Mouse (Mus musculus): ENCODE measurements around the gene Cd40. TPM values are rescaled to one million over a fixed set of nuclear protein-coding genes. Genes with fewer than 3 reads are reported as not detected.

The Cd40 gene
- polyA plus RNA-seq, 1 experiment from 2014 or later = 5.6 TPM

DNA sequence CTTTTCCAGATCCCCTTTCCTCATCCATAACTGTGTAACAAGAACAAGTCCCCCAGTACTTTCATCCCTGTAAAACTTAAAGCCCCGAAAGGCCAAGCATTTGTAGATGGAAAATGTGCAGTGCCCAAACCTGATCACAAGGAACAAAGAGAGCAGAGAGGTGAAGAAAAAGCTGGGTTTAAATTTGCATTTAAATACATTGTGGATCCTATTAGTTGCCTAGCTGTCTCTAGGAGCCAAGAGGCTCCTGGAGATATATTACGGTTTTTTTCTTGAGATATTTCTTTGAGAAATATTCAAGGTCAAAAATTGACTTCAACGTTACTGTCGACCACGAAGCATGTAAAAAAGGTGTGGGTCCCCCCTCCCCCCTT is 20.4 kb upstream of the Cd40 start:
- 32% methylated on average over 5 of the region's 5 CpGs for WGBS
- DNase-seq (ENCODE audit: extremely low spot score, low spot score) = no peak
- peak overlapping the region; percentile 100 for H3K27ac ChIP-seq
- H3K9me3 ChIP-seq = no peaks in the 10 kb centered on the region
- H3K4me1 ChIP-seq = peaks cover 40% of the 10 kb centered on the region
- no peaks in the 10 kb centered on the region; the same call in 1 of the 2 replicates for H3K27me3 ChIP-seq (ENCODE audit: poor library complexity, severe bottlenecking)
- peaks cover 10% of the 10 kb centered on the region; the same call in 1 of the 2 replicates for H3K36me3 ChIP-seq (replicated peaks)
- H3K4me3 ChIP-seq = peak overlapping the region; percentile 94

DNA sequence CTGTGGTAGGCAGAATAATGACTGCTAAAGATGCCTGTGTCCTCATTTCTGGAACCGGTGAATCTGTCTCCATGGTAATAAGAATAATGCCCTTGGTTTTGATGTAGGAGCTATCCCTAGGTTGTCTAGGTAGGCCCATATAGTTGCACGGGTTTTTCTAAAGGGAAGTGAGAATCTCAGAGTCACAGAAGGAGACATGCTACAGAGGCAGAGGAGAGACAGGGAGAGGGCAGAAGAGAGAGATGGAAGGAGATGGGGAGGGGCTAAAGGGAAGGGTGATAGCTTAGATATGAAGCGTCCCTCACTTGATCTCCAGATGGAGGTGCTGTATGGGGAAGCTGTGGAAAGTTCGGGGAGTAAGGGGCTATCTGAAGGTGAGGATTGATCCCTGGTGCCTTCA is 18.0 kb upstream of the Cd40 start:
- peaks cover 18% of the 10 kb centered on the region for H3K27me3 ChIP-seq (ENCODE audit: poor library complexity, severe bottlenecking)
- H3K4me1 ChIP-seq = peaks cover 35% of the 10 kb centered on the region
- no peaks in the 10 kb centered on the region for H3K36me3 ChIP-seq (replicated peaks)
- 82% methylated on average over 4 of the region's 4 CpGs for WGBS
- H3K27ac ChIP-seq = no peak overlapping the region
- H3K4me3 ChIP-seq = no peak overlapping the region
- H3K9me3 ChIP-seq = no peaks in the 10 kb centered on the region
- DNase-seq (ENCODE audit: extremely low spot score, low spot score) = no peak

DNA sequence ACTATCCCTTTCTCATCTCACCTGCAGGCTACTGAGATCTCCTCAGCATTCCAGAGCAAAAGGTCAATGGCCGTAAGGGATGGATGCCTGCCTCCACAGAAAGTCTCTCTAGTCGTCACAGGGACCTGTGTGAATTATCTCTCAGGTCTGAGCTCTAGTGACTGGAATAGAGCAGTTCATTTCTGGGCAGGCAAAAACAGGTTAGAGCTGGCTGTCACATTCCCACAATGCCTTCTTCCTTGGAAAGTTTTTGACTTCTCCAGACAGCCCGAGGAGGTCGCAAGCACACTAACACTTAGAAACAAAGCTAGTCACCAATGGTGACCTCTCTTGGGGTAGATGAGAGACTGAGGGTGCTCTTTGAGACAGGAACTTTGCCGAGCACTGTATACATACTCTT is 13.3 kb upstream of the Cd40 start:
- Histone ChIP-seq H3K4me3 (no peak overlapping the region), H3K36me3 (replicated peaks) (no peaks in the 10 kb centered on the region), H3K9me3 (no peaks in the 10 kb centered on the region), H3K27me3 (ENCODE audit: poor library complexity, severe bottlenecking) (peaks cover 29% of the 10 kb centered on the region), H3K4me1 (peaks cover 29% of the 10 kb centered on the region), H3K27ac (no peak overlapping the region)
- 78% methylated on average over 5 of the region's 5 CpGs for WGBS
- DNase-seq (ENCODE audit: extremely low spot score, low spot score) = no peak

DNA sequence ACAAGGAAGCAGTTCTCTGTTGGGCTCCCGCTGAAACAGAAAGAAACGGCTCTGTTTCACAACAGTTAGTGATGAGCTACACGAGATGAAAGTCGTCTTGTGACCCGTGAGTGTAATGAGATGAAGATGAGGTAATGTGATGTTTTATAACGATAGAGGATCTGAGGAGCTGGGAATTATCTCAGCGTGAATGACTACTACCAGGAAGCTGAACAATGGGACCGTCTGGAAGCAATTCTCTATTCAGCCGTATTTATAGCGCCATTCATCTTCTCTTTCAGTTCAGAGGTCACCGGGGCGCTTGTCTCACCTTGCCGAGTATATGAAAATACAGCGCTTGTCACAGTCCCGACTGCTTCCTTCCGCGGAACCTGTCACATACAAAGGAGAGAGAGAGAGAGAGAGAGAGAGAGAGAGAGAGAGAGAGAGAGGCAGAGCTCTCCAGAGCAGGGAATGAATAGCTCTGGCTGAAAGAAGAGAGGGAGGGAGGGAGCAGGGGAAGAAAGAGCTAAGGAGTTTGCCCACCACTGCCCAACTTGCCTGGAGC is 12.3 kb upstream of the Cd40 start:
- H3K4me3 ChIP-seq = peak overlapping the region; percentile 30
- WGBS = 7% methylated on average over 17 of the region's 17 CpGs
- H3K36me3 ChIP-seq (replicated peaks) = no peaks in the 10 kb centered on the region
- H3K4me1 ChIP-seq = peaks cover 29% of the 10 kb centered on the region
- H3K27me3 ChIP-seq (ENCODE audit: poor library complexity, severe bottlenecking) = peaks cover 29% of the 10 kb centered on the region
- no peak for DNase-seq (ENCODE audit: extremely low spot score, low spot score)
- H3K27ac ChIP-seq = peak overlapping the region; percentile 63
- no peaks in the 10 kb centered on the region for H3K9me3 ChIP-seq

DNA sequence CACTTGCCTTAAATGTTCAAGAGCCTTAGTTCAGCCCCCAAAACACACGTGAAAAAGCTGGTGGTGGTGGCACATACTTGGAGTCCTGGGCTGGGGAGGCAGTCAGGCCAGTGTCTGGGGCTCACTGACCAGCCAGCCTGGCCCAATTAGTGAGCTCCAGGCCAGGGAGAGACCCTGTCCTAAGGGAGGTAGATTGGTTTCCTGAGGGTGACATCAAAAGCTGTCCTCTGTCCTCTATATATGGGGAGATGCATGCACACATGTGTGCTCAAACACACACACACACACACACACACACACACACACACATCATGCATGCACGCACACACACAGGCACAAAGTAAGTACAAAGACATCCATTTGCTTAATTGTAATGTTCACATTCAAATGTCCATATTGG is 11.7 kb upstream of the Cd40 start:
- H3K36me3 ChIP-seq (replicated peaks) = no peaks in the 10 kb centered on the region
- H3K4me1 ChIP-seq = peaks cover 29% of the 10 kb centered on the region
- no peaks in the 10 kb centered on the region for H3K9me3 ChIP-seq
- DNase-seq (ENCODE audit: extremely low spot score, low spot score) = no peak
- H3K4me3 ChIP-seq = peak overlapping the region; percentile 30; the same call in 1 of the 2 replicates
- H3K27ac ChIP-seq = peak overlapping the region; percentile 63
- H3K27me3 ChIP-seq (ENCODE audit: poor library complexity, severe bottlenecking) = peaks cover 29% of the 10 kb centered on the region
- WGBS = 51% methylated on average over 2 of the region's 2 CpGs

DNA sequence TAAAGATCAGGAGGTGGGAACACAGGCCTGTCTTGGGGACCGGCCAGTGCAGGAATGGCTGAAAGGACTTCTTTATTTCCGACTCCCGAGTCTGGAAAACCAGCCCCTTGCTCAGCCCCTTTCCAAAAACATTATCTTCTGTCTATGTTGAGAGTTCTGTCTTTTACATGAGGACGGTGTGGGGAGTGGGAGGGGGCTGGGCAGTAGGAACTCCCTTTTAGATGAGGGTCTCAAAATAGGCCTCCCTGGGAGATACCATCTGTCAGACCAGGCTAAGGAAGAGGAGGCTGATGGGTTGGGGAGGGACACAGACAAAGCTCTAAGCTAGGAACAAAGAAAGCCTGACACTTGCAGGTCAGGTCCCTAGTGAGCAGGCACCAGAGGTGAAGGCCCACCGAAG is 6.4 kb upstream of the Cd40 start:
- peaks cover 8% of the 10 kb centered on the region; the same call in 1 of the 2 replicates for H3K27me3 ChIP-seq (ENCODE audit: poor library complexity, severe bottlenecking)
- no peak for DNase-seq (ENCODE audit: extremely low spot score, low spot score)
- no peak overlapping the region for H3K4me3 ChIP-seq
- no peaks in the 10 kb centered on the region for H3K36me3 ChIP-seq (replicated peaks)
- peaks cover 27% of the 10 kb centered on the region for H3K4me1 ChIP-seq
- no peaks in the 10 kb centered on the region for H3K9me3 ChIP-seq
- WGBS = 69% methylated on average over 5 of the region's 5 CpGs
- H3K27ac ChIP-seq = 0 out of 2 replicates have a peak overlapping the region, but pooled peaks have one; percentile 9

DNA sequence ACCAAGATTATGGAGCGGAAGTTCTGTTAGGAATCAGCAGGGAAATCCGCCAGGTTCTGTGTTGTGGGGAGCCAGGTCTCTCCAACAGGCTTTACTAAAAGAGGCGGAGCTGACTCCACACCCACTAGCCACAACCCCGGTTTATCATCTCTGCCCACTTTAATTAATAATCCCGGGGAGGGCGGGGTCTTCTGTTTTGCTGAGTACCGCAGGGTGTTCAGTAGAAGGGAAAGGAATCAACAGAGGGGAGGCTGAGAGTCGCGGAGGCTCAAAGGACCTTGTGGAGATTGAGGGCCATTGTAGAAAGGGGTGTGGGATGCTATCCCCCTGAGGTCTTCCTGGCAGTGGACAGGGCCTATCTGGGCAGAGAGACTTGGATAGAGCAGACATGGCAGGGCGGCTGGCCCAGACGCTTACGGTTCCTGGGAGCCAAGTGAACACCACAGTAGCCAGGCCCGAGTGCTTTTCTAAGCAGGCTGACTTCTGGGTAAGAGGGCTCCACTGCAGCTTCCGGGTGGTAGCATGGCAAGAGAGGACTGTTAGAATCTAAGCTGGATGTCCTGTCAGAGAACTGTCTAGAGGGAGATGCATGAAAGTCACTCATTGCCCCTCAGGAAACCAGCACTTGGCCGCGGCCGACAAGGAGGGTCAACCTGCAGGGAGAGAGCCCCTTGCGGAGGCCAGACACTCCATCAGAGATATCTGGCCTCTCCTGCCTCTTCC is 4.4 kb upstream of the Cd40 start:
- peak overlapping the region; percentile 26; the same call in 1 of the 2 replicates for H3K27ac ChIP-seq
- H3K4me3 ChIP-seq = no peak overlapping the region
- 70% methylated on average over 18 of the region's 18 CpGs for WGBS
- peaks cover 36% of the 10 kb centered on the region for H3K4me1 ChIP-seq
- H3K9me3 ChIP-seq = no peaks in the 10 kb centered on the region
- DNase-seq (ENCODE audit: extremely low spot score, low spot score) = no peak
- H3K27me3 ChIP-seq (ENCODE audit: poor library complexity, severe bottlenecking) = peaks cover 23% of the 10 kb centered on the region
- H3K36me3 ChIP-seq (replicated peaks) = no peaks in the 10 kb centered on the region

DNA sequence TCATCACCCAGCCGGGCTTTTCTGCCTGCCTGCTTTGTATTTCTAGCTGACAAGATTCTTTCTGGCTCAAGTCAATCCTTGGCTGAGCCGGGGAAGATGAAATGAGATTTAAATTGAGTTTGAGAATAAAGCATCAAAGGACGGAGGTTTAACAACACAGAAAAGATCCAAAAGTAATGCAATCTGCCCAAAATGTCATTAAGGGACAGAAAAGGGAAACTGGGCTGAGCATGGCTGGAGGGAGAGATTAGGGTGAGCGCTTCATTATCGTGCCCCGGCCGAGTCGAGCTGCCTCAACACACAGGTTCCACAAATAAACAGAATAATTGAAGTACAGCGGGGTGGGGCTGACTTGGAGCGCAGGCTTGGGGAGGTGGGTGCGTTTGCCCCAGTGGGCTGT is 3.9 kb upstream of the Cd40 start:
- Histone ChIP-seq H3K27me3 (ENCODE audit: poor library complexity, severe bottlenecking) (peaks cover 29% of the 10 kb centered on the region), H3K9me3 (no peaks in the 10 kb centered on the region), H3K36me3 (replicated peaks) (no peaks in the 10 kb centered on the region), H3K4me3 (no peak overlapping the region), H3K4me1 (peaks cover 42% of the 10 kb centered on the region), H3K27ac (peak overlapping the region; percentile 26; the same call in 1 of the 2 replicates)
- DNase-seq (ENCODE audit: extremely low spot score, low spot score) = no peak
- 26% methylated on average over 11 of the region's 11 CpGs for WGBS

DNA sequence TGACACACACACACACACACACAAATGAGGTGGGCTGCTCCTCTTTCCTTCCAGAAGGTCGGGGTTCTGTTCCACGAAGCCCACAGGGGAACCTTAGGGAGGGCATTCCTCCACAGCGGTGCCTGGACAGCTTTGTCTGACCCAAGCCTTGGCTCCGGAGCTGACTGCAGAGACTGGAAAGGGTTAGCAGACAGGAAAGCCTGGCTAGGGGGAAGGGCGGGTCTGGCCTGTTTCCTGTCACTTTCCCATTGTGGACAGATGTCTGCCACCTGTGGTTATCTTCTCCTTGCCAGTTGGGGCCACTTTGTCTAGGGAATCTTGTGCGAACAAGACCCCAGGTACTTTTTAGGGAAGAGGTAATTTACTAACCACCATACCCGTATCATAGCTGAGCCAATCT is 478 bp downstream of the Cd40 start:
- WGBS = 10% methylated on average over 7 of the region's 7 CpGs
- H3K27ac ChIP-seq = peak overlapping the region; percentile 70
- H3K4me3 ChIP-seq = peak overlapping the region; percentile 46
- peaks cover 44% of the 10 kb centered on the region for H3K27me3 ChIP-seq (ENCODE audit: poor library complexity, severe bottlenecking)
- no peak for DNase-seq (ENCODE audit: extremely low spot score, low spot score)
- H3K36me3 ChIP-seq (replicated peaks) = no peaks in the 10 kb centered on the region
- peaks cover 43% of the 10 kb centered on the region for H3K4me1 ChIP-seq
- H3K9me3 ChIP-seq = no peaks in the 10 kb centered on the region

DNA sequence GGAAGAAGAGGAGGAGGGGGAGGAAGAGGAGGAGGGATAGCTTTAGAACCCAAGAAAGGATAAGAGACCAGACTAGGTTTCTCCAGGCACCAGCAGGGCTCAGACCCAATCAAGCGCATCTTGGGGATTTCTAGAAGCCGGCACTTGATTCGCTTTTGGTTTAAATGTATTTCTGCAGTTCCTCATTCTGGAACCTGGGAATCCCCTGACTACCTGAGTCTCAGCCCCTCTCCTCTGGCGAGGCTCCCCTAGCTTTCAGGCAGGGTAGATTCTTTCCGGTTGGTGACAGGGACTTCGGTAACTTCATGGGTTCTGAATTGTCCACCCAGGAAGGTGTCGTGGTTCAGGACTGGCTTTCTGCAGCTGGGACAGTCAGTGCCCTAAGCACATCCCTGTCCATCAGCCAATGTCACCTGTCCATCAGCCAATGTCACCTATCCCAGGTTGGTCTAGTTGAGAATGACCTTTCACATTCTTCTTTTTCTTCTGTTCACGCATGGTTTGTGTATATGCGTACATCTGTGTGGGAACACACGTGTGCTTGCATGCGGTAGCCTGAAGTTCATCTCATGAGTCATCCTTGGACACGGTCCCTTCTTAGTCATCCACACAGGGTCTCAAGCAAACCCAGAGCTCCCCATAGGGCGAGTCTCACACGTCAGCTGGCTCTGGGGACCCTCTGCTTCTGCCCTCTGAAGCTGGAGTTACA is 1.1 kb downstream of the Cd40 start:
- H3K27ac ChIP-seq = no peak overlapping the region
- H3K4me1 ChIP-seq = peaks cover 37% of the 10 kb centered on the region
- 82% methylated on average over 14 of the region's 14 CpGs for WGBS
- peak overlapping the region; percentile 46; the same call in 1 of the 2 replicates for H3K4me3 ChIP-seq
- H3K36me3 ChIP-seq (replicated peaks) = no peaks in the 10 kb centered on the region
- DNase-seq (ENCODE audit: extremely low spot score, low spot score) = no peak
- peaks cover 40% of the 10 kb centered on the region for H3K27me3 ChIP-seq (ENCODE audit: poor library complexity, severe bottlenecking)
- H3K9me3 ChIP-seq = no peaks in the 10 kb centered on the region

DNA sequence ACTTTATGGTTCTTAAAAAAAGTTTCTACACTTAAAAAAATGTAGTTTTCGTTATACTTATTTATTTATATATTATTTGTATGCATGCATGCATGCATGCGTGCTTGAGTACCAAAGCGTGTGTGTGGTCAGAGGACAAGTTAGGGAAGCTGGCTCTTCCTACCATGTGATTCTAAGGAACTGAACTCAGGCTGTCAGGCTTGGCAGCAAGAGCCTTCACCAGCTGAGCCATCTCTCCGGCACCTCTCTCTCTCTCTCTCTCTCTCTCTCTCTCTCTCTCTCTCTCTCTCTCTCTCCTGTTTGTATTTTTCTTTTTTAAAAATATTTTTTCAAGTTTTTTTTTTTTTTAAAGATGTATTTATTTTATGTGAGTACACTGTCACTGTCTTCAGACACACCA is 4.5 kb downstream of the Cd40 start:
- Histone ChIP-seq H3K36me3 (replicated peaks) (no peaks in the 10 kb centered on the region), H3K27ac (no peak overlapping the region), H3K9me3 (no peaks in the 10 kb centered on the region), H3K4me3 (no peak overlapping the region), H3K27me3 (ENCODE audit: poor library complexity, severe bottlenecking) (peaks cover 39% of the 10 kb centered on the region), H3K4me1 (peaks cover 28% of the 10 kb centered on the region)
- no peak for DNase-seq (ENCODE audit: extremely low spot score, low spot score)
- WGBS = 93% methylated on average over 4 of the region's 4 CpGs

DNA sequence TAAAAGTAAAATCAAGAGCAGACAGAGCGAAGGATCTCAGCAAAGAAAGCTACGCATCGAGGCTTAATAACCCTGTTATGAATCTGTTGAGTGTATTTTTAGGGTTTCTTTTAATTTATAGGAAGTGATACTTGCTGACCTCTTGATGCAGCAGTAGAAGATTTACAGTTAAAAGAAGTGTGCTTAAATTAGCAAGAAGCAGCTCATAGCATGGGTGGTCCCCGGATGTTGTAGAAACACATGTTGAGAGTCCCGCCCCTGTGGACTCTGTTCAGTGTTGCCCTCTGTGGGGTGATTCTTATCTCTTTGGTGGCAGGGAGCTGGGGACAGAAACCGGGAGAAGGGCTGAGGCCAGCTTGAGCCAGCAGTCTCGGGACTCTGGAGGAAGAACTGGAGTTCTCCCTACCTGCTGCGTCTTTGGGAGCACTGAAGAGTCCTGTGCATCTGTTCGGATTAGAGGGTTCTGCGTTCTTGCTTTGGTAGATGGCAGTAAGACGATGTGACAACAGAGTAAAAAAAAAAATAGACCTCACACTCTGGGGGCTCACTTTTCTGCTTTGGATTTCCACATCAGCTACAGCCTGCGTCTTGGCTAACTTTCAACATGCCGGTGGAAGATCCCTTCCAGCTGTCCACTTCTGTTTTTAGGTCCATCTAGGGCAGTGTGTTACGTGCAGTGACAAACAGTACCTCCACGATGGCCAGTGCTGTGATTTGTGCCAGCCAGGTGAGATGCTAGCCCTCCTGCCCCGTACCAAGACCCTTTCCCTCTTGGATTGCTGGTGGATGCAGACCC is 6.4 kb downstream of the Cd40 start:
- no peaks in the 10 kb centered on the region for H3K36me3 ChIP-seq (replicated peaks)
- 89% methylated on average over 16 of the region's 16 CpGs for WGBS
- no peak for DNase-seq (ENCODE audit: extremely low spot score, low spot score)

More for the DNA sequence above, 6.4 kb downstream of the Cd40 start:
- Histone ChIP-seq H3K4me1 (peaks cover 11% of the 10 kb centered on the region), H3K9me3 (no peaks in the 10 kb centered on the region), H3K27me3 (ENCODE audit: poor library complexity, severe bottlenecking) (peaks cover 24% of the 10 kb centered on the region), H3K27ac (no peak overlapping the region), H3K4me3 (no peak overlapping the region)
